Mouse (Mus musculus) G1E (cell line): ENCODE measurements around the gene Calcb.

Experiments
- CTCF ChIP-seq: IDR thresholded peaks from 2 replicates; pipeline ENCODE4 v1.5.1; 2012; ENCODE audit warnings: low read depth, low read length, inconsistent platforms, mixed read lengths
- GATA2 ChIP-seq: IDR thresholded peaks from 2 replicates; pipeline ENCODE4 v1.6.1; 2012; ENCODE audit warnings: low read depth, low read length, inconsistent platforms, borderline replicate concordance
- TAL1 ChIP-seq: conservative IDR thresholded peaks from 2 replicates; pipeline ENCODE4 v1.6.1; 2012; ENCODE audit warnings: low read depth, low read length, inconsistent platforms, mixed read lengths

- TF ChIP-seq CTCF (no peak), TAL1 (no peak), GATA2 (no peak)
Observed at GRCm38 (mm10) chr7:114754196-114754595, 35.8 kb downstream of the Calcb start.
